Mouse (Mus musculus) frontal cortex, postnatal 36 days (tissue): ENCODE measurements at regions not wholly inside any gene's neighbourhood (a gene's known extent, or its start where the extent isn't known, plus 50 kb on each side); places are given as distances from the start of the nearest gene placed in this dataset.

Experiments
- DNase-seq, 2 experiments: peaks; one replicate each; pipeline ENCODE4 v3.0.0; 2022; ENCODE audit warnings: low spot score in 2 of 2

DNA sequence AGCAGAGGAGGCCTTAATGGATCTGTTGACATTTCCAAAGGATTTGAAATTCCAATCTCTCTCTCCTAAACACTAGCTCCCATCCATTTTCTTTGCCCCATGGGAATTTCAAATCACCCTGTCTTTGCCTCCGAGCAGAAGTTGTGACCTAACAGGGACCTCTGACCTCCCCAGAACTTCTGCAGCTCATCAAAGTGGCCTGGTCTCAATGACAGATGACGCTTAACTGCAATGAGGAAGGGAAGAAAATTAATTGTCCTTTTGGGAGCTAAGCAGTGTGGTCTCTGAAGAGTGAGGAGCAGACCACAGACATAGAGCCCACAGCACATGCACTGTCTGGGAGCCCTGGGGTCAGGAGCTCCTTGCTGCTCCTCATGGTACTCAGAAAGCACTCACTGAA lies 155.3 kb downstream of the Tox3 start:
- DNase-seq = no peak

- no peak for DNase-seq
These were observed 165.3 kb downstream of the Tox3 start for GRCm38 (mm10) chr8:90182807-90183206.

DNA sequence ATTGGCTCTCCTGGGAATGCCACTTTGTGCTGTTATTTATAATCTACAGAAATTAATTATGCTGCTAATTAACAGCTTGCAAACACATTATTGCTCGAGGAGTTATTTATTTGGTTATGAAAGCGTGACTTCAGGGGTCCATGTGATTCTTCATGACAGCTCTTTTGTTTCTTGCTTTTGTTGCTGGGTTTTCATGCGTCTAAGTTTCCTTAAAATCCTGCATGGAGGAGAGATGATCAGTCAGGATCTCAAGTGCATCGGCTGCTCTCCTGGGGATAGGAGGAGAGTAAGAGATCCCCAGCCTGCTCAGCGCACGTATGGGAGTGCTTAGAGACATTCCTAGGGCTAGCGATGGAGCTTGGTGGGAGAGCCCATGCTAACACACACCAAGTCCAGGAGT lies 171.4 kb downstream of the Tox3 start:
- no peak for DNase-seq

DNA sequence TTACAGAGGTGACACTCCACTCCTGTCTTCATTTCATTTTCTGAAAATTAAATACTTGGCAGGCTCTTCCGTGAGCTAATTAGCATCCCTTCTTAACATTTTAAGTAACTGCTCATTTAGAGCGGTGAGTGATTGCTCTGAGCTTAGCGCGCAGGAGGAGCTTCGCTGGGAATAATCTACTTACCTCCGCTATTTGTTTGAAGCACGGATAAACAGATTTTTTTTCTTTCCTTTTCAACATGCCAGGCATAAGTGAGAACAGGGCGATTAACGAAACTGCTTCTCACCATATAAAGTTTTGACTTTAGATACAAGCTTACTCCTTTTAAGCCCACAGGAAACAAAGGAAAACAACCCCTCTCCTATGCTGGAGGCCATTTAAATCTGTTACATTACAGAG lies 171.8 kb downstream of the Tox3 start:
- no peak for DNase-seq

DNA sequence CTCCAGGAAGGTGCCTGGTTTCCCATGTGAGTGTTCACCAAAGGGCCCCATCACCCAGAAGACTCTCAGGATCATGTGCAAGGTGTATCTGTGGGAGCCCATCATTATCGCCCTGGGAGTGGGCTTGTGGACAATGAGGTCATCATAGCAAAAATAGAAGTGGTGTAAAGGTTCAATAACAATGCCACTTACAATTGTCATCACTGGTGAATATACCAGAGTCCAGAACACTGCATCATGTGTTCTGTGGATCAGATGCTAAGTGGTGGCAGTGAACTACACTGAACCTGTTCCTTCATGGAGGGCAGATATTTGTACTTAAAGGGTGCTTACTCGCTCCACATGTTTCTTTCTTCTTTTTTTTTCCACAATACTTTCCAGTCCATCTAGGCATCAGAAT lies 181.5 kb downstream of the Tox3 start:
- DNase-seq = no peak

DNA sequence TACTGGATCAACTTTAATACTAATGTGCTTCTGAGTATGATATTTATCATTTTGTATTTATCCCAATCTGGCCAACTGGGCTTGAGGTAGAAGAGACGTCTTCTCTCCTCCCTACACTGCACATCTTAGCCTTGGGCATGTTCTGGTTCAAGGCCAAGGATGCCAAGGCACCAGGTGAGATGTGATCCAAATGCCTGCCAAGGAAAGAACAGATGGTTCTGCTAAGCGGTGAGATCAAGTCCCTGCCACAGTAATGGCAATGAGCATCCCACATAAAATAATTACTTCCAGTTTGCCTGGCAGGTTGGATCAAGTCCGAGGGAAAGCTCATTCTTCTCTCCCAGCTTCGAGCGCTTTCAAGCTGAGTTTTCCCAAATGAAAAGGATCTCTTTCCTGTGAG lies 196.7 kb downstream of the Tox3 start:
- no peak for DNase-seq

GRCm38 (mm10) chr8:90149903-90150302 lies 198.2 kb downstream of the Tox3 start:
- peak in 1 of 2 experiments; percentile 14 for DNase-seq

GRCm38 (mm10) chr8:90134626-90135025 lies 213.5 kb downstream of the Tox3 start:
- DNase-seq = no peak

DNA sequence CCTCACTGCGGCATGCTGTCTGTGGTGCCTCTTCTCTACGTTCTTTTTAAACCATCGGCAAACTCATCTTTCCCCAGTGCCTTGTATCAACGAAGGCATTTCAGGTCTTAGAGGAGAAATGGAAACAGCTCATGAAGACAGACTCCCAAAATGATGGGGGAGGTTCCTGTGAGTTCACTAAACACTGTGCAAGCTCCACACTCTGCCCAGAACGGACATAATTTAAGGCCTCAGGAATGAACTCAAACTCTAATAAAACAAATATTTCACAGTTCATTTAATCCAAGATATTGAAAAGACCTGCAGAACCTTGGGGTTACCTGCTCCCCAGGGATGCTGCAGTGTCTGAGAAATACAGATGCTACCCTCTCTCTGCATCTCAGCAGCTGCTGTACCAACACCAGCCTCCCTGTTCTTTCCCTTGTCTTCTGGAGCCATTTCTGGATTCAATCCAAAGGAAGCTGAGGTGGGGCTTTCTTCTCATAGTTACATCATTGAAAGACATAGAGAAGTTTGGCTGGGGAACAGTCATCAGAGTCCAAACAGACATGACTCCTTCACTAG lies 217.4 kb downstream of the Tox3 start:
- DNase-seq = no peak

GRCm38 (mm10) chr8:90125426-90125825 lies 222.7 kb downstream of the Tox3 start:
- no peak for DNase-seq

GRCm38 (mm10) chr8:90123101-90123500 lies 225.0 kb downstream of the Tox3 start:
- DNase-seq = no peak

DNA sequence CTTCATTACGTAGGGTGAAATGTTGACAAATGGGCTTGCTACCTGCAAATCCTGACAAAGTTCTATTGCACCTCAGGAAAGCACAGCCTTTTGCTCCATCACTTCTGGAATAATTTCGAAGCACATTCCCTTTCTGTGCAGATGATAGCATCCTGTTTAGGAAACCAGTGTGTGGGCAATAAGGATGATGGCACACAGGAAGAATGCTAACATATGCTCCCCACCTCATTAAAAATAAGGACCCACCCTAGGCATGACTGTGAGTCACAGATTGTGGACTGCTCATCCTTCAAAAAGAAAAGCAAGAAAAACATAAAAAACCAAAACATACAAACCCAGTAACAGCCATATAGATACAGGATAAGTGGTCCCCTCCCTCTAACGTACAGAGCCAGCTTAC lies 226.2 kb downstream of the Tox3 start:
- DNase-seq = no peak

- DNase-seq = no peak
These were observed 227.1 kb downstream of the Tox3 start for GRCm38 (mm10) chr8:90121017-90121416.

DNA sequence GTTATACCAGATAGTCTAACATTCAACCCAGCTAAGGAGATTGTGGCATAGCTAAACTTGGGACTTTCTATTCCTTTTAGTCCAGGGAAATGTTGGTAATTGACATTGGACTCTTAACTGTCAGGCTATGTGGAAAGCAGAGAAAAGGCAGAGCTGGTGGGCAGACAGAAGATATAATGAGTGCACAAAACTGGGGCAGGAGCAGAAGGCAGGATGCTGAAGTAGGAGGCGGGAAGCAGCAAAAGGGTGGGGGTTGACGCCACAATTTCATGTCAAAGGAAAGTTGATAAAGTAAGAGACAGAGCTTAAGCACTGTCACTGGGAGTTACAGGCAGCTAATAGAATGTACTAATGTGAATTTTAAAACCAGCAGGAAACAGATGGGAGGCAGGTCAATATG lies 232.7 kb downstream of the Tox3 start:
- peak; percentile 24 to 37 for DNase-seq

- DNase-seq = no peak
These were observed 247.6 kb downstream of the Tox3 start for GRCm38 (mm10) chr8:90100509-90100908.

- no peak for DNase-seq
These were observed 265.5 kb downstream of the Tox3 start for GRCm38 (mm10) chr8:90082630-90083029.

DNA sequence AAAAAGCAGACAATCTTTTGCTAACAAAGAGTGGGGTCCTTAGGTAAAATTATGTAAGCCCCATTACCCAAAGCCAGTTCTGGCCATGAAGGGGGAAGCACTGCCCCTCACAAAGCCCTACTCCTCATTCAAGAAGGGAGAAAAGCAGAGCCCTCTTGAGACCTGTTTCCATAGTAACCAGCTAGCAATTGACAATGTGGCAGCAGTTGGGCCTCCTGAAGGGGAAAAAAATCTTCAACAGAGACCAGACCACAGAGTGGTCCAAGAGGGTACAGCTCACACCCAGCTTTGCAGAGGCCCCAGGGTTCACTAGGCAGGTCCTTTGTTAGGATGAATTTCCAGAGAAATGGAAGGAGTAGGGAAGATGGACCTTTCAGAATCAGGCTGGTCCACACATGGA lies 271.8 kb downstream of the Tox3 start:
- no peak for DNase-seq

DNA sequence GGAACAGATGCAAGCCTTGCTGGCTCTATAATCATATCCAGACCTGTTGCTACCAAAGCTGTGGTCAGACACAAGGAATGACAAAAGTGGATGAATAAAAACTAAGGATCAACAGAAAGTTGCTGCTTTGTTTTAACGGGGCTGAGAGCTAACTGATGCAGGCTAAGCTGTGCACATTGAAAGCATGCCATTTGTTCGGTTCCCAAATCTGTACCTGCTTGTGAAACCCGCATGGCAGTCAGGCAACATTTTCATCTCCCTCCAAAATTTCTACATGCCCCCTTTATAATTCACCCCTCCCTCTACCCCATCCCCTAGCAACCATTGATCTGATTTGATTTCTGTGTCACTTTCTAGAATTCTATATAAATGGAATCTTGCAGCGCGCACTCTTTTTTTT lies 272.3 kb downstream of the Tox3 start:
- no peak for DNase-seq

DNA sequence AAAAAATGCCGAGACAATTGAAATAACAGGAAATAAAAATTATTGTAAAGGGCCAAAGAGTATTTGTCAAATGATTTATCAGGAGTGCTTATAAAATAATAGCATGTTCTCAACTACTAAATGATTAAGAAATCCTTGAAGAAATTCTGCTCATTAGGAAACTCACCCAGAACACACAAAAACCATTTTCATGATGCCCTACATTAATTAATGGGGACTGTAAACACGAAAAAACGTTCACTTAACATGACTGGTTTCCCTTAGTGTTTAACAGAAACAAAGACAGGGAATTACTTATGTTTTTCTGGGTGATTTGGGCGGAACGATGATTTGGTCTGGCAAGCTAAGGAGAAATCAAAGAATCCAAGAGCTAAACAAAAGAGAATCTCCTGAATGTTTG lies 278.1 kb downstream of the Tox3 start:
- DNase-seq = no peak

- no peak for DNase-seq
These were observed 278.6 kb downstream of the Tox3 start for GRCm38 (mm10) chr8:90069411-90069993.

- DNase-seq = no peak
These were observed 279.7 kb downstream of the Tox3 start for GRCm38 (mm10) chr8:90068441-90068840.

- DNase-seq = no peak
These were observed 283.8 kb downstream of the Tox3 start for GRCm38 (mm10) chr8:90064381-90064780.

DNA sequence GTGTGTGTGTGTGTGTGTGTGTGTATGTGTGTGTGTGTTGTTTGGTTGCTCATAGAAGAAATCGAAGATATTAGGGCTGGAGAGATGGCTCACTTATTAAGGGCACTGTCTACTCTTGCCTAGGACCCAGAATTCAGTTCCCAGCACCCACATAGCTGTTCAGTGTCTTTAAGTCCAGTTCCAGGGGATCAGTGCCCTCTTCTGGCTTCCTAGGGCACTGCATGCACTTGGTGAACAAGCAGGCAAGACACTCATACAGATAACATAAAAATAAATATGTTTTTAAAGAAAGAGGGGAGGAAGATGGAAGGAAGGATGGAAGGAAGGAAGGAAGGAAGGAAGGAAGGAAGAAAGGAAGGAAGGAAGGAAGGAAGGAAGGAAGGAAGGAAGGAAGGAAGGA lies 284.9 kb downstream of the Tox3 start:
- DNase-seq = no peak

DNA sequence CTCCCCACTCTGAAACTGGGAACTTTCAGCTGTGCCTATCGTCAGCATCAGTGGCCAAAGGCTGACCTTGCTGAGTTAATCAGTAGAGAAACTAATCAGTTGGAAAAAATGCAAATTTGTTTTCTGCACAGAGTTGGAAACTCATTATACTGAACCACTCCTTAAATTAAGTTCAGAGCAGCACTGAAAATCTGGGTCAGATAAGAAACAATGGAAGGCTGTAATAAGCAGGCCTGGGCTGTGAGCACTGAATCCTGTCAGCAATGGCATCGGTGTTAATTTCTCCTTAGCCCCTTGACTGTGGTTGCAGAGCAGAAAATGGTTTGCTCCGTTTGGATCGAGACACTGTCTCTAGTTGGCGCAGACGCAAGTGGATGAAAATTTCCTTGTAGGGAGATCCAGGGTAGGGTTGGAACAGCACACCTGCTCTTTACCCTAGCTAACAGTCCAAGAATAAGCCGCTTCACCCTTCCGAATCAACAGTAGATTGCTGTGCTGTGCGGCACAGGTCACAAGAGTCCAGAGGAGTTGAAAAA lies 289.4 kb downstream of the Tox3 start:
- no peak for DNase-seq
